Mouse (Mus musculus) lung, postnatal 0 days (tissue): ENCODE measurements at regions not wholly inside any gene's neighbourhood (a gene's known extent, or its start where the extent isn't known, plus 50 kb on each side); places are given as distances from the start of the nearest gene placed in this dataset.
A peak's percentile ranks its signal among the peaks of the same experiment; 100 is the strongest.

Experiments used
- CTCF ChIP-seq: IDR thresholded peaks from 2 replicates; pipeline ENCODE4 v1.5.1; 2016; ENCODE audit warnings: antibody characterized with exemption, mild to moderate bottlenecking
- EP300 ChIP-seq: IDR thresholded peaks from 2 replicates; pipeline ENCODE4 v1.6.1; 2016; ENCODE audit warnings: antibody characterized with exemption, mild to moderate bottlenecking, control low read depth

- no peak for TF ChIP-seq CTCF
- peak; percentile 96 for TF ChIP-seq EP300
These were observed 832.0 kb downstream of the Diaph3 start for GRCm38 (mm10) chr14:86308949-86309543.
